Mouse (Mus musculus) lung, postnatal 0 days (tissue): ENCODE results near the gene Fbrsl1.

Experiments used
- CTCF ChIP-seq: IDR thresholded peaks from 2 replicates; pipeline ENCODE4 v1.5.1; 2016; ENCODE audit warnings: antibody characterized with exemption, mild to moderate bottlenecking
- EP300 ChIP-seq: IDR thresholded peaks from 2 replicates; pipeline ENCODE4 v1.6.1; 2016; ENCODE audit warnings: antibody characterized with exemption, mild to moderate bottlenecking, control low read depth

GRCm38 (mm10) chr5:110455272-110455671, 7.0 kb upstream of the Fbrsl1 start:
- TF ChIP-seq CTCF (no peak), EP300 (no peak)
